Mouse (Mus musculus) liver, postnatal 0 days (tissue): ENCODE measurements around the gene Ica1.

Experiments used
- CTCF ChIP-seq: sonication (generic); IDR thresholded peaks from 2 replicates; pipeline ENCODE4 v1.5.1; 2016; ENCODE audit warnings: antibody characterized with exemption, low read depth
- EP300 ChIP-seq: IDR thresholded peaks from 2 replicates; pipeline ENCODE4 v1.6.1; 2016; ENCODE audit warnings: antibody characterized with exemption, low read depth, mild to moderate bottlenecking

DNA sequence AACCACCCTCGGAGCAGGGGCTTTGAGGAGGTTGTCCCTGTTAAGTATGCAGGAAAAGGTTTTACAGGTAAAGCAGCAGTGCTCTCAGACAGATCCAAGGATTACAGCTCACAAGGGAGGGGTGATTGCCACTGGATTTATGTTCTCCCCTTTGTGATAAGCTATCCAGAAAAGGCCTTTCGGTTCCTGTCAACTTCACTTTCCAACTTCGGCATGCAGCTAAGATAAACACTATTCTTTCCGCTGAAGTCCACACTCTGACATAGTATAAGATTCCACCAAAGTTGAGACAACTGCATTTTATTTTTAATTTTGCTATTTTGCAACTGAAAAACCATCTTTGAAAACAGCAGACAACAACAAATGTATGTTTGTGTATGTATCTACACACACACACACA lies 119.9 kb downstream of the Ica1 start:
- TF ChIP-seq CTCF, result no peak
- no peak for TF ChIP-seq EP300
